Comparison of ENCODE assay signal across 30 mouse cellular contexts in the genomic region with DNA sequence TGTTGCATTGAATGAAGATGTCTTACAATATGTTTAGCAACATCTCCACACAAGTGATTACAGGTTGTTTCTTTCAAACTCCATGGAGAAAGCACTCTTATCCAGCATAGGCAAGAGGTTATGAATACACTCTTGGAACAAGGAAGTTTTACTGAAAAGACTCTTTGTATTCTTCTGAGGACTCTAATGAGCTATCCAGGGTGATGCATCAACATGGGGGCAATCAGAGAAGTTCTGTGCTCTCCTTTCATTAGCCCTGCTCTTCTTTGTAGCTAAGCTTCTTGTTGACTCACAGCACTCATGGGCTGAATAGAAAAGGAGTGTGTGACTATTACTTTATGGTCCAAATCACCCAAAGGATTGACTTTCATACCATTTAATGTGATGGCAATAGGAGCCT.
"Had no signal": no experiment of that assay in that cellular context is flagged by ENCODE, and none has a peak within 500 bp of the region (broad histone marks: within the 10 kb centered on the region; RNA-seq: fewer than 3 reads in every experiment).

No protein-coding gene starts in this region.

- H3K9me3 ChIP-seq: limb, embryonic 10.5 days; limb, embryonic 12.5 days; limb, embryonic 13.5 days; limb, embryonic 15.5 days; liver, embryonic 12.5 days; liver, embryonic 13.5 days; liver, embryonic 15.5 days; lung, embryonic 15.5 days; megakaryocyte, embryonic 14.5 days; midbrain, embryonic 10.5 days; midbrain, embryonic 12.5 days; midbrain, embryonic 13.5 days; midbrain, embryonic 15.5 days had no signal

- H3K27me3 ChIP-seq: limb, embryonic 12.5 days; limb, embryonic 13.5 days; limb, embryonic 15.5 days; liver, embryonic 12.5 days; liver, embryonic 13.5 days; liver, embryonic 15.5 days; lung, embryonic 15.5 days; megakaryocyte, embryonic 14.5 days; midbrain, embryonic 12.5 days; midbrain, embryonic 13.5 days; midbrain, embryonic 15.5 days had no signal

- H3K9ac ChIP-seq: limb, embryonic 12.5 days; limb, embryonic 13.5 days; limb, embryonic 15.5 days; liver, embryonic 12.5 days; liver, embryonic 13.5 days; liver, embryonic 14.5 days; liver, embryonic 15.5 days; liver, postnatal 0 days; lung, embryonic 14.5 days; lung, embryonic 15.5 days; midbrain, embryonic 12.5 days; midbrain, embryonic 13.5 days; midbrain, embryonic 15.5 days had no signal

- ATAC-seq: liver, embryonic 12.5 days; liver, postnatal 0 days; lung, postnatal 0 days; midbrain, embryonic 13.5 days; midbrain, embryonic 15.5 days; midbrain, embryonic 16.5 days had no signal

- DNase-seq: left cerebral cortex, postnatal 4 days; liver; liver, embryonic 13.5 days; liver, postnatal 0 days; lung, adult 18-20 months; lung, adult 2 months; lung, embryonic 14.5 days; lung, postnatal 10 days; lung, postnatal 14 days; lung, postnatal 36 days; lung, postnatal 4 days had no signal

- H3K36me3 ChIP-seq: limb, embryonic 10.5 days; limb, embryonic 12.5 days; limb, embryonic 13.5 days; limb, embryonic 15.5 days; liver, embryonic 12.5 days; liver, embryonic 13.5 days; liver, embryonic 15.5 days; lung, embryonic 15.5 days; midbrain, embryonic 10.5 days; midbrain, embryonic 12.5 days; midbrain, embryonic 13.5 days; midbrain, embryonic 15.5 days had no signal

- H3K4me2 ChIP-seq: limb, embryonic 12.5 days; limb, embryonic 13.5 days; limb, embryonic 15.5 days; liver, embryonic 11.5 days; liver, embryonic 12.5 days; liver, embryonic 13.5 days; liver, embryonic 15.5 days; lung, embryonic 14.5 days; lung, embryonic 15.5 days; midbrain, embryonic 12.5 days; midbrain, embryonic 13.5 days; midbrain, embryonic 15.5 days had no signal

- H3K27ac ChIP-seq: left cerebral cortex, adult 2 months; limb, embryonic 10.5 days; limb, embryonic 12.5 days; limb, embryonic 13.5 days; limb, embryonic 15.5 days; liver, embryonic 12.5 days; liver, embryonic 13.5 days; liver, embryonic 14.5 days; liver, embryonic 15.5 days; lung, embryonic 15.5 days; macrophage; midbrain, embryonic 10.5 days; midbrain, embryonic 12.5 days; midbrain, embryonic 13.5 days; midbrain, embryonic 15.5 days had no signal

- H3K4me1 ChIP-seq: limb, embryonic 10.5 days; limb, embryonic 12.5 days; limb, embryonic 13.5 days; limb, embryonic 15.5 days; liver, embryonic 12.5 days; liver, embryonic 13.5 days; liver, embryonic 15.5 days; lung, embryonic 15.5 days; megakaryocyte, embryonic 14.5 days; midbrain, embryonic 13.5 days; midbrain, embryonic 15.5 days had no signal

- H3K4me3 ChIP-seq: left cerebral cortex, adult 2 months; limb, embryonic 10.5 days; limb, embryonic 12.5 days; limb, embryonic 13.5 days; limb, embryonic 15.5 days; liver, embryonic 12.5 days; liver, embryonic 13.5 days; liver, embryonic 15.5 days; lung, embryonic 15.5 days; megakaryocyte, embryonic 14.5 days; midbrain, embryonic 10.5 days; midbrain, embryonic 12.5 days; midbrain, embryonic 13.5 days; midbrain, embryonic 15.5 days; myocyte had no signal
